Mouse (Mus musculus): Measurements from ENCODE around the gene Pced1b. TPM values are rescaled to one million over a fixed set of nuclear protein-coding genes. Genes with fewer than 3 reads are reported as not detected.

The Pced1b gene
- polyA plus RNA-seq, 1 experiment: 5.6 TPM

GRCm38 (mm10) chr15:97421533-97421932, 174.6 kb downstream of the Pced1b start:
- WGBS: 62% methylated on average over 3 of the region's 3 CpGs
- Histone ChIP-seq H3K4me3 (ENCODE audit: low read depth, low read length) (no peak overlapping the region), H3K27me3 (ENCODE audit: control insufficient read depth, insufficient read depth, low read length) (no peaks in the 10 kb centered on the region), H3K27ac (ENCODE audit: insufficient read depth, low read depth, low read length) (no peak overlapping the region), H3K36me3 (ENCODE audit: control insufficient read depth, insufficient read depth, low read length) (no peaks in the 10 kb centered on the region), H3K4me1 (ENCODE audit: control insufficient read depth, insufficient read depth, insufficient read length, low read length) (no peaks in the 10 kb centered on the region)
- no peak for TF ChIP-seq CTCF (IDR thresholded peaks at IDR 0.05; ENCODE audit: extremely low read depth, insufficient read length, insufficient replicate concordance, low read depth, low read length)
- no peak for TF ChIP-seq POLR2A (IDR thresholded peaks at IDR 0.05; ENCODE audit: low read depth, low read length)

GRCm38 (mm10) chr15:97422212-97422944, 175.5 kb downstream of the Pced1b start:
- H3K4me1 ChIP-seq (ENCODE audit: control insufficient read depth, insufficient read depth, insufficient read length, low read length): no peaks in the 10 kb centered on the region
- no peak overlapping the region for H3K4me3 ChIP-seq (ENCODE audit: low read depth, low read length)
- no peaks in the 10 kb centered on the region for H3K36me3 ChIP-seq (ENCODE audit: control insufficient read depth, insufficient read depth, low read length)
- TF ChIP-seq CTCF (IDR thresholded peaks at IDR 0.05; ENCODE audit: extremely low read depth, insufficient read length, insufficient replicate concordance, low read depth, low read length) (no peak), POLR2A (IDR thresholded peaks at IDR 0.05; ENCODE audit: low read depth, low read length) (no peak)
- no peak overlapping the region for H3K27ac ChIP-seq (ENCODE audit: insufficient read depth, low read depth, low read length)
- no peaks in the 10 kb centered on the region for H3K27me3 ChIP-seq (ENCODE audit: control insufficient read depth, insufficient read depth, low read length)
- WGBS: 64% methylated on average over 4 of the region's 4 CpGs

- Histone ChIP-seq H3K27ac (ENCODE audit: insufficient read depth, low read depth, low read length) (no peak overlapping the region), H3K4me3 (ENCODE audit: low read depth, low read length) (peak overlapping the region; percentile 26), H3K36me3 (ENCODE audit: control insufficient read depth, insufficient read depth, low read length) (no peaks in the 10 kb centered on the region), H3K27me3 (ENCODE audit: control insufficient read depth, insufficient read depth, low read length) (no peaks in the 10 kb centered on the region), H3K4me1 (ENCODE audit: control insufficient read depth, insufficient read depth, insufficient read length, low read length) (no peaks in the 10 kb centered on the region)
- no peak for TF ChIP-seq POLR2A (IDR thresholded peaks at IDR 0.05; ENCODE audit: low read depth, low read length)
- no peak for TF ChIP-seq CTCF (IDR thresholded peaks at IDR 0.05; ENCODE audit: extremely low read depth, insufficient read length, insufficient replicate concordance, low read depth, low read length)
- 51% methylated on average over 7 of the region's 7 CpGs for WGBS
These were observed 177.5 kb downstream of the Pced1b start for GRCm38 (mm10) chr15:97424375-97424774.

GRCm38 (mm10) chr15:97424961-97425360, 178.1 kb downstream of the Pced1b start:
- no peaks in the 10 kb centered on the region for H3K27me3 ChIP-seq (ENCODE audit: control insufficient read depth, insufficient read depth, low read length)
- H3K4me1 ChIP-seq (ENCODE audit: control insufficient read depth, insufficient read depth, insufficient read length, low read length): no peaks in the 10 kb centered on the region
- no peak overlapping the region for H3K4me3 ChIP-seq (ENCODE audit: low read depth, low read length)
- TF ChIP-seq POLR2A (IDR thresholded peaks at IDR 0.05; ENCODE audit: low read depth, low read length) (no peak), CTCF (IDR thresholded peaks at IDR 0.05; ENCODE audit: extremely low read depth, insufficient read length, insufficient replicate concordance, low read depth, low read length) (no peak)
- H3K27ac ChIP-seq (ENCODE audit: insufficient read depth, low read depth, low read length): no peak overlapping the region
- no peaks in the 10 kb centered on the region for H3K36me3 ChIP-seq (ENCODE audit: control insufficient read depth, insufficient read depth, low read length)
- WGBS: 78% methylated on average over 3 of the region's 3 CpGs

- Histone ChIP-seq H3K4me1 (ENCODE audit: control insufficient read depth, insufficient read depth, insufficient read length, low read length) (no peaks in the 10 kb centered on the region), H3K36me3 (ENCODE audit: control insufficient read depth, insufficient read depth, low read length) (no peaks in the 10 kb centered on the region), H3K27me3 (ENCODE audit: control insufficient read depth, insufficient read depth, low read length) (no peaks in the 10 kb centered on the region), H3K27ac (ENCODE audit: insufficient read depth, low read depth, low read length) (no peak overlapping the region), H3K4me3 (ENCODE audit: low read depth, low read length) (no peak overlapping the region)
- WGBS: 76% methylated on average over 12 of the region's 12 CpGs
- TF ChIP-seq CTCF (IDR thresholded peaks at IDR 0.05; ENCODE audit: extremely low read depth, insufficient read length, insufficient replicate concordance, low read depth, low read length): no peak
- TF ChIP-seq POLR2A (IDR thresholded peaks at IDR 0.05; ENCODE audit: low read depth, low read length): no peak
These were observed 182.4 kb downstream of the Pced1b start for GRCm38 (mm10) chr15:97429201-97429900.

GRCm38 (mm10) chr15:97431533-97431932, 184.6 kb downstream of the Pced1b start:
- 82% methylated on average over 6 of the region's 6 CpGs for WGBS
- no peak for TF ChIP-seq POLR2A (IDR thresholded peaks at IDR 0.05; ENCODE audit: low read depth, low read length)
- no peak for TF ChIP-seq CTCF (IDR thresholded peaks at IDR 0.05; ENCODE audit: extremely low read depth, insufficient read length, insufficient replicate concordance, low read depth, low read length)
- no peak overlapping the region for H3K4me3 ChIP-seq (ENCODE audit: low read depth, low read length)
- H3K4me1 ChIP-seq (ENCODE audit: control insufficient read depth, insufficient read depth, insufficient read length, low read length): no peaks in the 10 kb centered on the region
- no peaks in the 10 kb centered on the region for H3K36me3 ChIP-seq (ENCODE audit: control insufficient read depth, insufficient read depth, low read length)
- H3K27ac ChIP-seq (ENCODE audit: insufficient read depth, low read depth, low read length): no peak overlapping the region
- no peaks in the 10 kb centered on the region for H3K27me3 ChIP-seq (ENCODE audit: control insufficient read depth, insufficient read depth, low read length)

- TF ChIP-seq CTCF (IDR thresholded peaks at IDR 0.05; ENCODE audit: extremely low read depth, insufficient read length, insufficient replicate concordance, low read depth, low read length) (no peak), POLR2A (IDR thresholded peaks at IDR 0.05; ENCODE audit: low read depth, low read length) (no peak)
- Histone ChIP-seq H3K4me3 (ENCODE audit: low read depth, low read length) (no peak overlapping the region), H3K36me3 (ENCODE audit: control insufficient read depth, insufficient read depth, low read length) (no peaks in the 10 kb centered on the region), H3K27ac (ENCODE audit: insufficient read depth, low read depth, low read length) (no peak overlapping the region), H3K27me3 (ENCODE audit: control insufficient read depth, insufficient read depth, low read length) (no peaks in the 10 kb centered on the region), H3K4me1 (ENCODE audit: control insufficient read depth, insufficient read depth, insufficient read length, low read length) (no peaks in the 10 kb centered on the region)
- WGBS: 38% methylated on average over 4 of the region's 4 CpGs
These were observed 185.3 kb downstream of the Pced1b start for GRCm38 (mm10) chr15:97432221-97432620.

Other genes starting within 250 kb of the Pced1b start
- 0.30 and 0.44 TPM in 2 replicates for gene Slc38a4, start 191.2 kb upstream of the Pced1b start, polyA plus RNA-seq (2012; rRNA removed)
- gene Amigo2, start 180 bp downstream of the Pced1b start, polyA plus RNA-seq (2012; rRNA removed): 0.80 and 1.1 TPM in 2 replicates

All from small intestine, adult 2 months (tissue).